Mouse (Mus musculus): ENCODE results near the gene Adamts15.

The Adamts15 gene

DNA sequence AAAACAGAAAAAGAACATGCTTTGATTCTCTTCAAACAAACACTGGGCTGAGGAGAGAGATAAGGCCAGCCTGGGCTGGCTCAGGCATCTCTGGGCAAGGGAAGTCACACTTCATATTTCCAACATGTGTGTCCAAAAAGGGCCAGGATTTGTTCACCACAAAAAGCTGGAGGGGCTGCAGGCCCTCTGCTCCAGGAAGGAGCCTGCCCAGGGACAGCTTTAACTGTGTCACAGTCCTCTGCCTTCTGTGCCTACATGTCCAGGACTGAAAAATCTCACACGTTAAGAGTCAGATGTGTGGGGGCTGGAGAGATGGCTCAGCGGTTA is 42.3 kb downstream of the Adamts15 start:
- no peak for DNase-seq (ENCODE audit: low spot score in 2 of 2)

DNA sequence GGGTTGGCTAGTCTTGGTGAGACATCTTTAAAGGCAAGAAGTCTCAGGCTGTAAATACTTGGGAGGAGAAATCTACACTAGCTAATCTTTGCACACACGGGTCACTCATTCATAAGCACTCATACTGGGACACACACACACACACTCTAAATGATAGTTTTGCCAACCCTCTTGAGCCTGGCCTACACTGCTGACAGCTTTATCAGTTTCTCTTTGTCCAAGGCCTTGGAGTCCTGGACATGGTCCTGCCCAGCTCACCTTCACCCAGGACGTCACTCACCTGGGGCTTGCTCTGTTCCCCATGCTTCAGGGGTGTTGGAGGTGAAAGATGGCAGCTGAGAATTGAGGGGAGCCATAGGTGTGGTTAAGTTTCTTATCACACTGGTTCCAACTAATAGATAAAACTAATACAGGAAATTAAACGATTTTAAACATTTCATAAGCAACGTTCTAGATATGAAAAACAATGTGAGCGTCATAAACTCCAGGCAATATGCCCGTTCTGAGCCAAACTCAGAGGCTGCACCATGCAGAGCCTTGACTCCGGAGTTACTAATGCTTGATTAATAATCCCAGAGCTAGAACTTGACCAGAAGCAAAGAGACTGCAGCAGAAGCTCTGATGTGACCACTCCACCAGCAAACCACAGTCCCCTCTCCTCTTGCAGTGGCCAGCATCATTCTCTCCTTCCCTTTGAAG is 42.9 kb downstream of the Adamts15 start:
- no peak for DNase-seq (ENCODE audit: low spot score in 2 of 2)

DNA sequence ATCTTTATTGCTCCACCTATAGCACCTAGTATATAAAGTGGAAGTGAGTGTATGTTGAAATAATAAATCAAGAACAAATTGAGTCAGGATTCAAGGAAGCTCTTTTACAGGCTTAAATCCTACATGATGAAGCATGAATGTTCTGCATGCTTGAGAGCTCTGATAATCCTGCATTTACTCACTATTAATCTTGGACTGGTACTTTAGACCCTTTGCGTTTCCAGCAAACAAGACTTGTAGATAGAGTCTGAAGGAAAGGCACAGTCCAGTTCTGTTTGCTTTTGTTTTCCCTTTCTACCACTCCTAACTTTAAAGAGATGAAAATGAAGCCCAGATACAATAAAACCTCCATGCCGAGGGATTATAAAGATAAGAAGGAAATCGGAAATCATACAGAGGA is 45.7 kb downstream of the Adamts15 start:
- DNase-seq (ENCODE audit: low spot score in 2 of 2): no peak

DNA sequence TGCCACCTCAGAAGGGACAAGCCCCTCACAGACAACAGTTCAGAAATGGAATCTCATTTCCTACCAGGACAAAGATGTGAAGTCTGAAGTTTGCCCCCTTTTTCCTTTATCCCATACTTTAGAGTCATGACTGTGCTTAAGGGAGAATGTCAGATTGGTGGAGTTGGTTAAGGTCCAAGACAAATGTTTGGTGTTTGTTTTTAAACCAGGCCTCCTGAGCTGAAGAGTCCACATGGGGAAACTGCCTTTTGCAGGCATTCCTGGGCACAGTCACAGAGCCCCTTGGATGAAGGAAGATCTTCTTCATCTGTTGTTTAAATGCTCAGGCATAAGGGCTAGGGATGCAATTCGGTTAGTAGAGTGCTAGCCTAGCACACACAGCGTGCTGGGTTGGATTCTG is 66.4 kb downstream of the Adamts15 start:
- no peak for DNase-seq (ENCODE audit: low spot score in 2 of 2)

DNA sequence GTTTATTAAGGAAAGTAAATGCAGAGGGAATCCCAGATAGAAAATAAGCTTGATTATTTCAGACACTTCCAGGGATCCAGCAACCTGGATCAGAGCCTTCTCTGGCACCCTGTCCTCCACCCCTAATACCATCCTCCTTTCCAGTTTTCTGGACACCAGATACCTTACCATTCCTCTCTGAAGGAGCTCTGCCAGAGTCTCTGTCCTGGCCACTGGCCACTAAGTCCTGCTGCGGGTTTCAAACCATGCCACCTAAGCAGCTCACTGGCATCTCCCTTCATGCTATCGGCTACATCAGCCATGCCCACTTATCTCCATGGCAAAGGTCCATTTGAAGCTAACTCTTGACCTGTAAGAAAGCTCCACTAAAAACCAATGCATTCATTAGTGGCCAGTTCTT is 70.4 kb downstream of the Adamts15 start:
- DNase-seq (ENCODE audit: low spot score in 2 of 2): no peak

DNA sequence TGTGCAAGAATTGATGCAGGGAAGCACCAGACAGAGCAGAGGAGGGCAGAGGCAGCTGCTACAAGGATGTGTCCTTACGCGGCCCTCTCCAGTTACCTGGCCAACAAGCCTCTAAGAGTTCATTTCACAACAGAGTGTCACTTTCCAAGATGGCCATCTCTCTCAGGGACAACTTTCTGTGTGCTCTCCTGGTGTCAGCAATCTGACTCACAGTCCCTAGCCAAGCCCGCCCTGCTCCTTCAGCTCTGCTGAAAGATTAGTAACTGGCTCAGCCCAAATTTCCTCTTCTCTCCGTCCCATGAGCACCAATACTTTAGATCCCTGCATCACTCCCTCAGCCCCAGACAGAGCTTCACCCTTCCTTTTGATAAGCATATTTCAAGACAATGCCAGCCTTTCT is 72.3 kb downstream of the Adamts15 start:
- DNase-seq (ENCODE audit: low spot score in 2 of 2): no peak

DNA sequence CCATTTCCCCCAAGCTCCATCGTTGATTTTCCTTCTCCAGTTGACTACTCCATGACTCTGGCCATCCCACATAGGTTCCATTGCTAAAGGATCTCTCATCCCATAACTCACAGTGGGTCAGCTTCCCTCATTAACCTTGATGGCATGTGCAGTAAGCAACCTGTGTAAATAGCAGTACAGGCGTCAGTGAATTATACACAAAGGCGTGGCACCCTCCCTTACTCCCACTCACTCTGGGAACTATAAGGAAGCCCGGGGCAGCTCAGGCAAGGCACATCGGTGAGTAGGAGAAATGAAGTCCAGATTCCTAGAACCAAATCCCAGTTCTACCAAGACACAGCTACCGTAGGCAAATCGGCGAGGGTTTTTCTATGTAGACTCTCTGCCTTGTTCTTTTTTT is 72.8 kb downstream of the Adamts15 start:
- DNase-seq (ENCODE audit: low spot score in 2 of 2): no peak

All from frontal cortex, postnatal 36 days (tissue).